Mouse (Mus musculus) bone marrow, adult 2 months (tissue): ENCODE measurements around the gene Notch1. TPM values are rescaled to one million over a fixed set of nuclear protein-coding genes. Genes with fewer than 3 reads are reported as not detected.

Source experiments
- H3K27ac ChIP-seq: fragments of 200-500 bp; 2 replicates; pipeline ENCODE4 v1.5.1; 2012; ENCODE audit warnings: low read depth, mild to moderate bottlenecking, control low read depth, inconsistent platforms, low read length; ENCODE audit not compliant: control insufficient read depth, poor library complexity, insufficient read depth
- H3K4me1 ChIP-seq: fragments of 200-500 bp; 2 replicates; pipeline ENCODE4 v1.6.1; 2011; ENCODE audit warnings: low read length; ENCODE audit not compliant: control insufficient read depth, insufficient read depth
- H3K4me3 ChIP-seq: fragments of 200-500 bp; replicated peaks from 2 replicates; pipeline ENCODE3; 2011; ENCODE audit warnings: mild to moderate bottlenecking, low read depth, low read length, control low read depth; ENCODE audit not compliant: control insufficient read depth
- CTCF ChIP-seq: fragments of 200-500 bp; IDR thresholded peaks from 2 replicates; pipeline ENCODE4 v1.5.1; 2011; ENCODE audit warnings: low read length, control low read depth; ENCODE audit not compliant: control insufficient read depth, insufficient read depth
- POLR2A ChIP-seq: fragments of 200-500 bp; IDR thresholded peaks from 2 replicates; pipeline ENCODE4 v1.6.1; 2011; ENCODE audit warnings: low read depth, mild to moderate bottlenecking, control low read depth, low read length, borderline replicate concordance; ENCODE audit not compliant: control insufficient read depth
- WGBS: fragments of 180-500 bp; shearing (Covaris S2); methylation state at CpG from one replicate; pipeline ENCODE4 v1.1.7; 2018; 5-methylcytosine and 5-hydroxymethylcytosine counted together
- polyA plus RNA-seq: library from polyadenylated mRNA; stranded (reverse); fragments of >200 nt; gene quantifications from 2 replicates; pipeline ENCODE4 v1.2.4, GENCODE M21; 2011; ENCODE audit warnings: low replicate concordance; ENCODE audit not compliant: missing spikeins, insufficient read depth, insufficient read length

Notch1 gene
- polyA plus RNA-seq, 1 experiment = 36.9 TPM

DNA sequence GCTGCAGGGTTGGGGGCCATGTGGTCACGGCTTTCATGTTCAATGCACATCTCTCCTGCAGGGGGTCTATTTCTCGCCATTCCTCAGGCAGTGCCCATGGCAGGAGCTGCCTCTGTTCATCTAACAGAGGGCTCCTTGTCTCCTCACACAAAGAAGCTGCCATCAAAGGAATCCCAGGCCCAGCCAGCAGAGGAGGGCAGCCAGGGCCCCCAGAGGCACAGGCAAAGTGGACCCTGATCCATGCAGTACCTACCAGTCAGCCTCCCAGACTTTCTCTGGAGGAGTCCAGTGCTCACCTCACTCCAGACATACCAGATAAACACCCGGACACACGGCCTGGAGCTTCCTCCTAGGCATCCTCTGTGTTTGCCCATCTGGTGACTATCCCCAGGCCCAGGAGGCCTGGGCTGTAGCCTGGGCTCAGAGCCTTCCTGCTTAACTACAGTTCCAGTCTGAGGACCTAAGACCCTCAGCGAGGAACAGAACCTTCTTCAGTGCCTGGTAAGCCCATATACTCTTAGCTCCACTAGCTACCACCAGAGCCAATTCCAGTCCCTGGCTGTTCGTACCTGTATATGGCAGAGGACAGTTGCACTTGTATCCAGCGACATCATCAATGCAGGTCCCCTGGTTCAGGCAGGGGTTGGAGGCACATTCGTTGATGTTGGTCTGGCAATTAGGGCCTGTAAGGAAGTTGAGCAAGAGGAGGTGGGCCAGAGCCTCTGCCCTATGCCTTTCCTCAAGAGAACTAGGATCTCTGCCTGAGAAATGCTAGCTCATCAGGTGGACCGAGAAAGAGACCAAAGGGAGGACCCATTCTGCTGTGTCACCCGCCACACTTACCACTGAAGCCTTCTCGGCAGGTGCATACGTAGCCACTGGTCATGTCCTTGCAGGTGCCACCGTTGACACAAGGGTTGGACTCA lies 40.7 kb downstream of the Notch1 start:
- Histone ChIP-seq H3K4me3 (peak overlapping the region; percentile 65), H3K4me1 (peaks cover 12% of the 10 kb centered on the region)

DNA sequence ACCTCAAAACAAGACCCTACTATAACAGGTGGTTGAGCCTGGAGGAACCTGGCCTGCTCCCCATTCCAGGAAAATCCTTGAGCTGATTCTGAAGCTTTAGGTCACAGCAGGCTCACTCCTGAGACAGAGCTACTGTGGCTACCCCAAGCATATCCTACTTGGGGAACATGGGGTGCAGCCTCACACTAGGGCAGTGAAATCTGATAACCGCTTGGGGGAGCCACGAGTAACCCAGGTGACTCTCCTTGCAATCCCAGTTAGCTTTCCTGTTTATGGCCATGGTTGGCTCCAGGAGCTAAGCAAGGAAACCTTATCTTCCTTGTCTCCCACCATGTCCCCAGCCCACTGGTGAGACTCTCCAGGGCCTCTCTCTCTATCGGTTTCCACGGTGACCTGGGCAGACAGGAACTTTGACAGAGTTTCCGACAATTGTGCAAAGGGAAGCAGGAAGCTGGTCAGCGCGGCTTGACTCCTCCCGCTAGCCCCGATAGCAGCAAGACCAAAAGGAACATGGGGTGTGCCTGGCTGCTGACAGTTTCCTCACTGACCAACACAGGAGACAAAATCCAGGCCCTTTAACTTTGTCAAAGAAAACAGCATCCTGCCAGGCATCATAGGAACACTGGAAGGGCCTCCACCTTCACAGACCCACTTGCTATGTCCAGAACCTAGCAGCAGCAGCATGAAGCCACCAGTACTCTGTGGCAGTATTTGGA lies 41.5 kb downstream of the Notch1 start:
- Histone ChIP-seq H3K4me1 (peaks cover 12% of the 10 kb centered on the region), H3K4me3 (peak overlapping the region; percentile 66), H3K27ac (peak overlapping the region; percentile 88)
- TF ChIP-seq CTCF = no peak
- 23% methylated on average over 9 of the region's 9 CpGs for WGBS

More for the DNA sequence above, 40.7 kb downstream of the Notch1 start:
- TF ChIP-seq POLR2A = no peak
- no peak for TF ChIP-seq CTCF
- 29% methylated on average over 13 of the region's 13 CpGs for WGBS
- peak overlapping the region; percentile 88 for H3K27ac ChIP-seq

GRCm38 (mm10) chr2:26472312-26473090 lies 44.0 kb downstream of the Notch1 start:
- no peak for TF ChIP-seq POLR2A
- no peak for TF ChIP-seq CTCF
- 47% methylated on average over 11 of the region's 11 CpGs for WGBS
- H3K27ac ChIP-seq = peak overlapping the region; percentile 53
- H3K4me1 ChIP-seq = peaks cover 12% of the 10 kb centered on the region
- no peak overlapping the region for H3K4me3 ChIP-seq

- TF ChIP-seq POLR2A (no peak), CTCF (no peak)
- Histone ChIP-seq H3K27ac (peak overlapping the region; percentile 13), H3K4me1 (peaks cover 11% of the 10 kb centered on the region), H3K4me3 (no peak overlapping the region)
- 76% methylated on average over 6 of the region's 6 CpGs for WGBS
These were observed 44.7 kb downstream of the Notch1 start for GRCm38 (mm10) chr2:26471652-26472285.

DNA sequence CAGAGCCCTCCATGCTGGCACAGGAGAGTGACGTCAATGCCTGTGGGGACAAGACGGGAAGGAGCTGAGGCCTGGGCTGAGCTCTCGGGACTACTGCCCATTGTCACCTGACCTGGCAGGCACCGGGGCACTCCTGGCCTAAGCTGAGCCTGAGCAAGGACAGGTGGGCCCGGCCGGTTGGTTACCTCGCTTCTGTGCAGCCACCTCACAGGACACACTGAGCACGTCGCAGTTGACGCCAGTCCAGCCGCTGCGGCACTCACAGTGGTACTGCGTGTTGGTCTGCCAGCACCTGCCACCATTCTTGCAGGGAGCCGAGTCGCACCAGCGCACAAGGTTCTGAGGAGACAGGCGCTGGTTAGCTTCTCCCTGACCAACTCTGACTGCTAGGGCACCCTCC lies 45.5 kb downstream of the Notch1 start:
- Histone ChIP-seq H3K27ac (no peak overlapping the region), H3K4me1 (peaks cover 9% of the 10 kb centered on the region), H3K4me3 (no peak overlapping the region)
- TF ChIP-seq CTCF = no peak
- WGBS = 92% methylated on average over 17 of the region's 17 CpGs

GRCm38 (mm10) chr2:26468376-26468775 lies 48.1 kb downstream of the Notch1 start:
- no peak overlapping the region for H3K27ac ChIP-seq
- WGBS = 90% methylated on average over 15 of the region's 15 CpGs

GRCm38 (mm10) chr2:26463412-26463811 lies 53.1 kb downstream of the Notch1 start:
- TF ChIP-seq CTCF = no peak
- TF ChIP-seq POLR2A = no peak
- Histone ChIP-seq H3K4me3 (no peak overlapping the region), H3K27ac (no peak overlapping the region), H3K4me1 (no peaks in the 10 kb centered on the region; the same call in 1 of the 2 replicates)
- WGBS = 91% methylated on average over 6 of the region's 6 CpGs

More at GRCm38 (mm10) chr2:26468376-26468775, 48.1 kb downstream of the Notch1 start:
- Histone ChIP-seq H3K4me1 (peaks cover 9% of the 10 kb centered on the region), H3K4me3 (no peak overlapping the region)
- TF ChIP-seq POLR2A (no peak), CTCF (no peak)

GRCm38 (mm10) chr2:26462980-26463379 lies 53.5 kb downstream of the Notch1 start:
- WGBS = 78% methylated on average over 3 of the region's 3 CpGs
- no peak overlapping the region for H3K27ac ChIP-seq
- no peak for TF ChIP-seq CTCF
- no peak for TF ChIP-seq POLR2A
- no peaks in the 10 kb centered on the region; the same call in 1 of the 2 replicates for H3K4me1 ChIP-seq
- no peak overlapping the region for H3K4me3 ChIP-seq
